Mouse (Mus musculus): ENCODE results near the gene Elmod3. TPM values are rescaled to one million over a fixed set of nuclear protein-coding genes. Genes with fewer than 3 reads are reported as not detected.
"Not testable (repeated sequence)": the region's sequence is repeated elsewhere in the genome, so short reads cannot be mapped to it uniquely, and the experiment has no call there.

The Elmod3 gene
- polyA plus RNA-seq, 1 experiment, result 19.1 TPM

DNA sequence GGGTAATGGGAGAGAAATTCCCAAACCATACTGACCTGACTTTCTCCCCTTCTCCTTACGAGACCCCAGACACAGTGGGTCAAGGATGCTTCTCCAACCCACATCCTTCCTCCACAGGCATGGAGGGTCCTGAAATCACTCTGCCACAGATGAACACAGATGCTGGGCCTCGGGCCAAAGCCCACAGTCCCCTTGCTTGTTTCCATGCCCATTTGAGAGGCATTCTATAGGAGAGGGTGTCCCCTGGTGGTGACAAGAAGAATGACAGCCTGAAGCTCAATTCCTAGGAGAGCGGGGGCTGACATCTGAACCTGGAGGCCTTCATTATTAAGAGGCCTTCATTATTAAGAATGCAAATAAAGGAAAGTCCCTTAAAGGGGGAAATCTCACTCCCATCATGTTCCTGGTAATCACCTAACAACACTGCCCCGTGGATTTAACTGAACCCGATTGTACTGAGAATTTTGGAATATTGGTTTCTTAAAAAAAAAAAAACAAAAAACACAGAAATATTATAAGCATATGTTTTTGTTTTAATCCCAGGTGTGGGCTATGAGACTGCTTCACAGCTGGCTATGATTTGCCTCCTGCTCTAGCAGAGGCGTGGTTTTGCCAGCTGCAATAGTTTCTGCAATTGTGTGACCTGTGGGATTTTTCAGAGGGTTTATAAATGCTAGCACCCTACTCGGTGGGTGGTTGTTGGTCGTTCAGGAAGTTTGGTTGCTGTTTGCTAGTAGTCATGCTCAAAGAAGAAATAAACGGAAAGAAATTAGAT is 64.0 kb downstream of the Elmod3 start:
- no peak for DNase-seq (ENCODE audit: low spot score)

DNA sequence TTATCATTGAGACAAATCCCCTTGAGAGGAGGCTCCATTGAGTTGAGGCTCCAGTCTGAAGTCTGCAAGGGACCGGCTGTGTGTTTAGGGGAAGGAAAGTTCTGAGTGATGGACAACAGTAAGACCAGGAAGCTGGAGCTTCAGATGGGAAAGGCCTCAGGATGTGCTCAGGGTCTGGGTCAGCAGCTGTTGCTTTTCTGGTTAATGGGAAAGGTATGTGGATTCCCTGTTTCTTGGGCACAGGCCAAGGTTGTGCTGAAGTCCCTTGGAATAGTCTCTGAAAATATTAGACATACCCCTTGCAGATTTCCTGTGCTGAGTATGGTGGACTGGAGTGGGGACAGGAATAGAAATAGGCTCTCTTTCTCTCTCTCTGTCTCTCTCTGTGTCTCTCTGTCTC is 64.7 kb downstream of the Elmod3 start:
- DNase-seq (ENCODE audit: low spot score), result not testable (repeated sequence)

DNA sequence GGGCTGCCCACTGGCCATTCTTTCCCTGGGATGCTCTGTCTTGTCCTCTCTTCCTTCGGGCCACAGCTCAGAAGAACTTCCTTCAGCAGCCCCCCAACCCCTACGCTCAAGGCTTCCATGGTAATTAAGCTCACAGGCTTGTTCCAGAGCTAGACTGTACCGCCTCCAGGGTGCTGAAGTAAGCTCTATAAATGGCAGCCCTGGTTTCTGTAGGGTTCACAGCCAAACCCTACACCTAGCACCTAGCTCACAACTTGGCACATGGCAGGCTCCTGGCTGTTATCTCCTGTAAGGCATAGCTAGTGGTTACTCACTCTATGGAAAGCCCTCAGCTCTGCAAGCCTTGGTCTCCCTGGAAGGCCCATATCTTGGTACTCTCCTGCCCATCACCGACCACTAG is 65.6 kb downstream of the Elmod3 start:
- DNase-seq (ENCODE audit: low spot score), result no peak

DNA sequence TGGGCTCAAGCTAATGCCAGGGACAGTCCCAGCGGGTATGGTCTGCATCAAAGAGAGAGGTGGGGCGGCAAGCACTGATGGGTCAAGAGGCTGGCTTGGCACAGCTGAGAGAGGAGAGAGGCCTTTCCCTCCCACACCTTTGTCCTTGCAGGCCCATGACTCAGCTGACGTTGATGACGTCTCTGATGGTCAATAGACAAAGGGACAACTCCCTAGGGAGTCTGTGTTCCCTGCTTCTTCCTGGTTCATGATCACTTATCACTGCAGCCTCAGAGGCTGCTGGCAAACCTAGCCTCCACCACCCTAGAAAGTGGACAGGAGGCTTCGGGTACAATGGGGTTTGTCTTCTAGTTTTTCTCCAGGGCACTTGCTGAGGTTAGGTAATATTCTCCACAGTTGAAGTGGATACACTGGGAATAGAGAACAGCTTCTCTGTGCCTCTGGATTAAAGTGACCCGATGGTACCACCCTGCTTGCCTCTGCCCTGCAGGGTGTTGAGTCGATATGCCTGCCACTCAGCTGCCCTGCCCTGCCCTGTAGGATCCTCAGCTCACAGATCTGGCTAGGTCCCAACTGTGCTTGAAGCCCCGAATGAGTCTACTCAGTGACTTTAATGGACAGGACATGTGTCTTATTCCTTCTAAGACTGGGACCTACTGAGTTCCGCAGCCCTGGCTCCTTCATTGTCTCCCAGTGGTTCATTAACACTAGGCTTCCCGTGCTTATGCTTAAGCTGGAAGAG is 69.6 kb downstream of the Elmod3 start:
- no peak for DNase-seq (ENCODE audit: low spot score)

DNA sequence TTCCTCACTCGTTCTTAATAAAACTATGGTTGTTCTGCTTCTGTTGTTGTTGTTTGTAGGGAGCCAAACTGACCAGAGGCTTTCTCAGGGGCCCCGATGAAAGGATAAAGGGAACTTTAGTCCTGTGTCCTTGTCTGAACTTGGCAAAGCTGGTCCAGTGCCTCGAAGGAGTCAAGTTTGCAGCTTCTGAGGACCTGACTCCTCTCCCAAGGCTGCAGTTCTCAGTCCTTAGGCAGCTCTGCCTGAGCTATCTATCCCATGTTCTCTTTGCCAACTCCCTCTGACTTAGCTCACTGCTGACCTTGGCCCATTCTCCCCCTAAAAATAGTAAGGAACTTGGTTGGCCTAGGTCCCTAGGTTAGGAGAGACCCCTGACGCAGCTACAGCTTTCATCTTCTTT is 71.1 kb downstream of the Elmod3 start:
- DNase-seq (ENCODE audit: low spot score), result no peak

DNA sequence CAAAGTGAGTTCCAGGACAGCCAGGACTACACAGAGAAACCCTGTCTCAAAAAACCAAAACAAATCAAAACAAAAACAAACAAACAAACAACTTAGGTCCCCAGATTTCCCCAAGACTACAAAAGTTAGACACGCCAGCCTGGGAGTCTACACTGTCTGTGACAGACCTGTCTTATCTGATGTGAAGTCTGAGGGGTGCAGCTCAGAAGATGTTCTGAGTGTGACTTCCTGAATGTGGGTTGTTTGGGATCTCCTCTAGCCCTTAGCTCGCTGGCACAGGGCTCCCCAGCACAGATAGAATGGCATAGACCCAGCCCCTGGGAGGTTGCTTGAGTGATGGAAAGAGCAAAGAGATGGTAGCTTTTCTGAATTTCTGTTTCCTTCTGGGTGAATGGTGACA is 74.1 kb downstream of the Elmod3 start:
- DNase-seq (ENCODE audit: low spot score), result no peak

DNA sequence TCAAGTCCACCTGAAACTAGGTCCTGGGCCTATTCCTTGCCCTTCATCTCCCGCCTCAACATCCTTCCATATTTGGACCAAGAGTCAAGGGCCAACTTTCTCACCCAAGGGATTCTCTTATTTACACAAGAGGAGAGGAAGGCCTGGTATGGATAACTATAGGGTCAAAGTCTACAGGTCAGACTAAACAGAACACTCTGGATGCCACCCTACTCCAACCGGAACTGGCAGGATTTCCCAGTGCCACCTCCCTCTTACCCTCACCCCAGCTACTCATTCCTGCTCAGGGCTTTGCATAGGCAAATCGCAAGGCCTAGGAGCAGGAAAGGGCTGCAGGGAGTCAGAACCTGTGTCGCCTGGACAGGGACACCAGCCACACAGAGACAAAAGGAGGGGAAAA is 75.0 kb downstream of the Elmod3 start:
- no peak for DNase-seq (ENCODE audit: low spot score)

DNA sequence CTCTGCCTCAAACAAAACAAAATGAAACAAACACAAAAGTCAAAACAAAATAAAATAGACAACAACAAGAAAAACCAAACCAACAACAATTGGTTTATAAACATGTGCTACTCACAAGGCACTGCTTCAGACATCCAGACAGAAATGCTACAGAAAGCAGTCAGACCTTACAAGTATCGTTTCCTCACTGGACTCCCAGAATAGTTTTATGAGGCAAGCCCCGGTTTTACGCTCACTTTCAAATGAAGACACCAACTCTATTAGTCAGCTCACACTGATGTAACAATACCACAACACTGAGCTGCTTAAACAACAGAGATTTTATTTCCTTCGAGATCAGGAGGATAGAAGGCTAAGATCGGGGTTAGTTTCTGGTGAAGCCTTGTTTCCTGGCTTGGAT is 75.9 kb downstream of the Elmod3 start:
- no peak for DNase-seq (ENCODE audit: low spot score)

DNA sequence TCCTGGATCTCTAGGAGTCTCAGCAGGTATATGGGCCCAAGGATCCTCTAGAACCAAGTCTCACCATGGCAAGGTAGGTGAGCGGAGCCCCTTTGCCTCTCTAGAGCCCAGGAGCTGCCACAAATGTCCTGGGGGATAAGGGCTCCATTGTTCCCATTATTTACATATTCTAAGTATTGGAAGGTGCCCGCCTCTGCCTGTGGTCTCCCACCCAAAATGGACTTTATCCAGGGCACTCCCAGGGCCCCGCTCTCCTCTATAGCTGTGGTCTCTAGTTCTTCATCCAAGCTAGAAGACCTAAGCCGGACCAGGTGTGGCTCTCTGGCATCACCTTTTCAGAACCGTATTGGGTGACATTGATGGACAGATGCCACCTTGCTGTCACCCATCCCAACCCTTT is 76.6 kb downstream of the Elmod3 start, which contains the start of gene Sh2d6:
Gene Sh2d6, minus strand, starts transcription at position 101 of the 400 bp plus-strand sequence.
- no peak for DNase-seq (ENCODE audit: low spot score)

DNA sequence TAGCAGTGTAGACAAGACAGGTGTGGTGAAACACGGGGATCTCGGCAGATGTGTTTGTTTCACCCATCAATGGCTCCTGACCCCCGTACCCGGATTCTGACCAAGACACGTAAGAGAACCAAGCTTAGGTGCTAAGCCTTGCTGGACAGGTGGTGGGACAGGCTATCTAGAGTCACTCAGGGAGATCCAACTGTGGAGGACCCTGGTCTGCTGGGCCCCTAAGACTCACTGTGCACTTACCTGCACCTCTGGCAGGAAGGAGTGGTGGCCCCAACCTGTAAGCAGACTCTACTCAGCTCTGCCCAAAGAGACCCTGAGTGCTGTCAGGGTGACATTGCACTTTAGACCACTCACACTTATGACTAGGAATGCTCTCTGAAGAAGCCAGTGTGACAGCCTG is 77.3 kb downstream of the Elmod3 start:
- DNase-seq (ENCODE audit: low spot score), result no peak

DNA sequence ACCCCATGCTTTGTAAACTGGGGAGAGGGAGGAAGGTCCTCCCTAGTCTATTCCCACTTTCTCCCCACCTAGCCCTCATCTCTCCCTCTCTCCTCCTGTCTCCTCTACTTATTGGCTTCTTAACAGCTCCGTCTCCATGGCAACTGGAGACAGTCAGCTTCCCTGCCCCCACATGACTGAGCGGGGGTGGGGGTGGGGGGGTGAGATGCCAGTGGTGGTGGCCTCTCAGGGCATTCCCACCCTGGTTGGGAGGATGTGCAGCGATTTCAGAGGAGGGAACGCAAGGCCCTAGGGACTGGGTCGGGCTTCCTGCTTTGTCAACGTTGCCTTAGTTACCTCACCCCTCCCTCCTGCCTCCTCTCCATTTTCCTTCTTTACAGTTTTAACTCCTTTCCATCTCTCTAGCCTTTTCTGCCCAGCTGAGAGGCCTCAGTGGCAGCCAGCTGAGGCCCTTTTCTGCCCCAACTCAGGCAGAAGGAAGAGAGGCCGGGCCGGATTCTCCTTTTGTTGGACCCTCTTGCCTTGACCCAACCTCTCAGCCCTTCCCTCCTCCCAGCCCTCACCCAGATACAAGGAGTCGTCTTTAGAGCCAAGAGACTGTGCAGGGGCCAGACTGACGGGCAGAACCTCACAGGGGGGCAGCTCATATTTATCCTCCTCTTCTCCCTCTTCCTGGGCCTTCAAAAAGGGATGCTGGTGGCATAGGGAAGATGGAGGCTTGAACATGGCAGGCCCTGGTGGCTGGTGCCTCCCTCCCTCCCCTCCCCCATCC is 78.1 kb downstream of the Elmod3 start:
- no peak for DNase-seq (ENCODE audit: low spot score)

DNA sequence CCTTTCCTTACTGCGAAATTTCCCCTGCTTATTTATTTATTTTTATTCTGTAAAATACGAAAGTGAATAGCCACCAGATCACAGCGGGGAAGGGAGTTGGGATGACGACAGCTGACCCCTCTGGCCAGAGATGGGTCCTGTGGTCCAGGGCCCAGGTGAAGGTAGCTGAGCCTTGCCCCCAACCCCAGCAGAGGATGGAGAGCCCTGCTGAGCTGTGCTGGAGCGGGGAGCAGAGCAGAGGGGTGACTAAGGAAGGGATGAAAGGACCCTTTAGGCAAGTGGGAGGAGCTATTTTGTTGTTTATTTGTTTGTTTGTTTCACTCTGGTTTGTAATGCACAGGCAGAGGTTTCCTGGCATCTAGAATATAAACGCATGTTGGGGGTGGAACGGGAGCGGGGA is 78.9 kb downstream of the Elmod3 start:
- no peak for DNase-seq (ENCODE audit: low spot score)

DNA sequence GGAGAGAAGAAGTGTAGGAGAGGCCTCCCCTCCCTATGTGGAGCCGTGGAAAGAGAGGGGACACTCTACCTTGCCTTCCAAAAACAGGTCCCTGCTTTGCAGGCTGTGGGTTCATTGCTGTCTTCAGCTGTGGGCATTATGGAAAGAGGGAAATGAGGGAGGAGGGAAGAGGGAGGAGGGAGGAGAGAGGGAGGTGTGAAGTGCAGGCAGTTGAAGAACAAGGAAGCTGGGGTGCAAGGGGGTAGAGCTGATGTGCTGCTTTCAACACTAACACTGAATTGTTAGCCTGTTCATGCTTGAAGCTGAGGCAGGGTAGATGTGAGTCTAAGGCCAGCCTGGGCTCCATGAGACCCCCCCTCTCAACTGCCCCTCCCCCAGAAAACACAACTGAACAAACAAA is 79.4 kb downstream of the Elmod3 start:
- DNase-seq (ENCODE audit: low spot score), result no peak

Other genes starting within 250 kb of the Elmod3 start
- gene Tmem150a, start 243.0 kb downstream of the Elmod3 start, polyA plus RNA-seq (2012; rRNA removed), result 26.6 and 27.0 TPM in 2 replicates
- gene Rnf181, start 231.5 kb downstream of the Elmod3 start, polyA plus RNA-seq (2012; rRNA removed), result 88.8 and 100 TPM in 2 replicates
- 91.1 and 102 TPM in 2 replicates for gene Vamp5, start 217.9 kb downstream of the Elmod3 start, polyA plus RNA-seq (2012; rRNA removed)
- gene Vamp8, start 207.7 kb downstream of the Elmod3 start, polyA plus RNA-seq (2012; rRNA removed), result 258 and 282 TPM in 2 replicates
- 27.3 and 31.4 TPM in 2 replicates for gene Ggcx, start 184.1 kb downstream of the Elmod3 start, polyA plus RNA-seq (2012; rRNA removed)
- gene Mat2a, start 158.9 kb downstream of the Elmod3 start, polyA plus RNA-seq (2012; rRNA removed), result 176 and 243 TPM in 2 replicates
- gene Sh2d6, start 76.7 kb downstream of the Elmod3 start, polyA plus RNA-seq (2012; rRNA removed), result 2.2 and 2.8 TPM in 2 replicates
- 115 and 129 TPM in 2 replicates for gene Capg, start 54.0 kb downstream of the Elmod3 start, polyA plus RNA-seq (2012; rRNA removed)
- gene Retsat, start 62 bp upstream of the Elmod3 start, polyA plus RNA-seq (2012; rRNA removed), result 19.6 and 22.7 TPM in 2 replicates
- gene Tgoln1, start 18.6 kb upstream of the Elmod3 start, polyA plus RNA-seq (2012; rRNA removed), result 68.9 and 70.1 TPM in 2 replicates
- 19.5 and 28.0 TPM in 2 replicates for gene Tcf7l1, start 190.8 kb upstream of the Elmod3 start, polyA plus RNA-seq (2012; rRNA removed)